In genomic region chr5:74682735-74683134, GRCm38 (mm10) we compare ENCODE assay signal across 1 mouse cellular context.
TF ChIP-seq lines count a peak whose summit lies in the region.

No protein-coding gene starts in this region.

TF ChIP-seq in CH12.LX, 34 proteins besides CTCF, POLR2A, EP300 and RAD21 (continued from another document):
- TF ChIP-seq RCOR1 (conservative IDR thresholded peaks at IDR 0.05; ENCODE audit: low read depth, low read length), result no peak
